Mouse (Mus musculus) heart, embryonic 15.5 days (tissue): ENCODE data around the gene Cntd1. TPM values are rescaled to one million over a fixed set of nuclear protein-coding genes. Genes with fewer than 3 reads are reported as not detected.
A peak's percentile ranks its signal among the peaks of the same experiment; 100 is the strongest.

ENCODE experiments used
- ATAC-seq: fragments of 200-750 bp; cut with Nextera tagmentation; replicated peaks from 2 replicates; pipeline ENCODE4 v1.8.0; 2017; ENCODE audit warnings: low read depth, moderate TSS enrichment; ENCODE audit not compliant: insufficient number of reproducible peaks, insufficient read depth, low FRiP score
- H3K27ac ChIP-seq: fragments of 300-500 bp; sonication (generic); 2 replicates; pipeline ENCODE4 v1.5.1; 2015; ENCODE audit warnings: mild to moderate bottlenecking, inconsistent platforms
- H3K27me3 ChIP-seq: fragments of 300-500 bp; sonication (generic); 2 replicates; pipeline ENCODE4 v1.6.1; 2015; ENCODE audit warnings: inconsistent platforms
- H3K36me3 ChIP-seq: fragments of 300-500 bp; sonication (generic); 2 replicates; pipeline ENCODE4 v1.6.1; 2015; ENCODE audit warnings: mild to moderate bottlenecking, inconsistent platforms
- H3K4me1 ChIP-seq: fragments of 300-500 bp; sonication (generic); replicated peaks from 2 replicates; pipeline ENCODE4 v1.6.1; 2015; ENCODE audit warnings: inconsistent platforms
- H3K4me2 ChIP-seq: fragments of 300-500 bp; sonication (generic); 2 replicates; pipeline ENCODE4 v1.6.1; 2015; ENCODE audit warnings: inconsistent platforms, mild to moderate bottlenecking, moderate library complexity
- H3K4me3 ChIP-seq: fragments of 300-500 bp; sonication (generic); 2 replicates; pipeline ENCODE4 v1.5.1; 2015; ENCODE audit warnings: mild to moderate bottlenecking, inconsistent platforms
- H3K9ac ChIP-seq: fragments of 300-500 bp; sonication (generic); 2 replicates; pipeline ENCODE4 v1.6.1; 2015; ENCODE audit warnings: mild to moderate bottlenecking, inconsistent platforms
- H3K9me3 ChIP-seq: fragments of 300-500 bp; sonication (generic); replicated peaks from 2 replicates; pipeline ENCODE4 v1.6.1; 2016; ENCODE audit warnings: inconsistent platforms
- WGBS: fragments of 180-500 bp; shearing (Covaris S2); methylation state at CpG from one replicate; pipeline ENCODE4 v1.1.7; 2015; ENCODE audit warnings: mixed read lengths; 5-methylcytosine and 5-hydroxymethylcytosine counted together
- polyA plus RNA-seq: library from polyadenylated mRNA; unstranded; fragments of >200 nt; fragmentation: Nextera tagmentation; extraction: Ambion mirVana; gene quantifications from 2 replicates; pipeline ENCODE4 v1.2.1, GENCODE M21; 2015

Gene Cntd1
- polyA plus RNA-seq, 1 experiment from 2014 or later = 0.68 TPM

DNA sequence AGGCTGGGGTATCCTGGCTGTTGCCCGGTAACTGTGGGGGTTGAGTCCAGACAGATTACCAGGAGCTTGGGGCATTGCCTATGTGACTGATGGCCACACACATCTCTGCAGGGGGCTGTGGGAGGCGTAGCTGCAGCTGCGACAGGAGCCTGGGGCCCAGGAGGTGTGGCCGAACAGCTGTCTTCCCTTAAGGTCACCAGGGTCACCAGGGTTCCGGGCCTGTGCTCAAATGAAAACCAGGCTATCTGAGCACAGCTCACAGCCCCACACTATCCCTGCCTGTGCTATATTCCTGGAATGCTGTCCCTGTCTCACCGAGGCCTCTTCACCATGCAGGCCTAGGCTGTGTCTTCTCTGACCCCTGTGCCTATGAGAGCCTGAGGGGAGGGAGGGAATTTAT lies 55.7 kb downstream of the Cntd1 start:
- Histone ChIP-seq H3K9ac (no peak overlapping the region), H3K4me2 (peak overlapping the region; percentile 39), H3K36me3 (no peaks in the 10 kb centered on the region), H3K27me3 (no peaks in the 10 kb centered on the region), H3K4me1 (peaks cover 17% of the 10 kb centered on the region), H3K27ac (no peak overlapping the region), H3K9me3 (no peaks in the 10 kb centered on the region), H3K4me3 (peak overlapping the region; percentile 13)
- no peak for ATAC-seq
- 24% methylated on average over 6 of the region's 6 CpGs for whole genome bisulfite sequencing

DNA sequence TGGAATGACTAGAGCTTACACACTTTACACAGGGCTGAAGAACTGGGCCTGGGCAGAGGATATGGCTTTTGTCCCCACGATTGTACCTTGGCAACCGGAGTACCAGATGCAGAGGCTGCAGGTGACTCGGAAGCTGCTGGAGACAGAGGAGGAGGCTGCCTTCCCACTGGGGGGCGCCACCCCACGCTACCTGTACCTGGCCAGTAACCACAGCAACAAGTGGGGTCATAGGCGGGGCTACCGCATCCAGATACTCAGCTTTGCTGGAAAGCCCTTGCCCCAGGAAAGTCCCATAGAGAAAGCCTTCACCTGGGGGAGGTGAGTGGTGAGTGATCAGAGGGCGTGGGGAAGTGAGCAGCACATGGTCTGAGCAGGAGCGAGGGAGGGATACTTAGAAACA lies 56.9 kb downstream of the Cntd1 start:
- no peak overlapping the region for H3K27ac ChIP-seq
- H3K4me1 ChIP-seq = peaks cover 17% of the 10 kb centered on the region
- whole genome bisulfite sequencing = 81% methylated on average over 9 of the region's 9 CpGs
- no peaks in the 10 kb centered on the region for H3K27me3 ChIP-seq
- H3K4me3 ChIP-seq = no peak overlapping the region
- no peaks in the 10 kb centered on the region for H3K9me3 ChIP-seq
- H3K4me2 ChIP-seq = no peak overlapping the region
- no peak overlapping the region for H3K9ac ChIP-seq
- H3K36me3 ChIP-seq = no peaks in the 10 kb centered on the region
- no peak for ATAC-seq

DNA sequence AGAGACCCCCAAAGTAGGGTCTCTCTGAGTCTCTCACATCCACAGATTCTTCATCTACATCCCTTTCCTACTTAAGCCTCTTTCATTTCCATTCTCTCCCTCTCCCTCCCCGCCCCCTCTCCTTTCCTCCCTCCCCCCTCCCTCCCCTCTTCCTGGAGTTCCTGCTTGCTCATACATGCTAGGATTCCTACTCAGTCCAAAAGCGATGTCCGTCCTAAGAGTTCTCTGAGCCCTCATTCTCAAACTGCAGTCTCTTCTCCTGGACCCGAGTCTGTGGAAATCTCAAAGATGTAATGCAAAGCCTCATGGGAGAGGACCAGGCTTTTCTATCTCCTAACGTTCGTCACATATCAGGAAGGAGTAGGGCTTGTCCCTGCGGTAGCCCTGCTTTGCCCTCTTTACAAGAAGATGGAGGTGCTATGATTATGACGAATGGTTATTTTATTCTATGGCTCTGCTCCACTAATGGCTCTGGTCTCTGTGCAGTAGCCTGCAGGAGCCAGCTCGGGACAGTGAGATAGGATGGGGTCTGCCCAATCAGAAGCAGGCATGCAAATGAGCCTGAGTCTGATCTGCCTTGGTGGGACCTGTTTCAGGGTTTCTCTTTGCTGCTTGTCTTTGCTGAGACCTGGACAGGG lies 59.4 kb downstream of the Cntd1 start:
- no peaks in the 10 kb centered on the region for H3K27me3 ChIP-seq
- no peak overlapping the region; the same call in 1 of the 2 replicates for H3K27ac ChIP-seq
- WGBS = 1% methylated on average over 8 of the region's 9 CpGs
- ATAC-seq = peak; percentile 73
- H3K36me3 ChIP-seq = no peaks in the 10 kb centered on the region
- no peak overlapping the region for H3K9ac ChIP-seq
- peaks cover 17% of the 10 kb centered on the region for H3K4me1 ChIP-seq
- H3K9me3 ChIP-seq = no peaks in the 10 kb centered on the region
- H3K4me3 ChIP-seq = peak overlapping the region; percentile 32
- H3K4me2 ChIP-seq = peak overlapping the region; percentile 62

Other genes with a start within 250 kb of the Cntd1 start
- 11.6 and 16.3 TPM in 2 replicates for gene Naglu, start 209.0 kb upstream of the Cntd1 start, polyA plus RNA-seq
- gene Hsd17b1, start 200.6 kb upstream of the Cntd1 start, polyA plus RNA-seq = not detected in 2 replicates
- gene Coasy, start 196.4 kb upstream of the Cntd1 start, polyA plus RNA-seq = 26.6 and 29.0 TPM in 2 replicates
- 34.5 and 38.8 TPM in 2 replicates for gene Mlx, start 191.7 kb upstream of the Cntd1 start, polyA plus RNA-seq
- gene Psmc3ip, start 183.6 kb upstream of the Cntd1 start, polyA plus RNA-seq = 16.6 and 20.0 TPM in 2 replicates
- gene Retreg3, start 159.1 kb upstream of the Cntd1 start, polyA plus RNA-seq = 15.3 and 18.2 TPM in 2 replicates
- 62.1 and 71.6 TPM in 2 replicates for gene Tubg1, start 159.1 kb upstream of the Cntd1 start, polyA plus RNA-seq
- gene Tubg2, start 123.1 kb upstream of the Cntd1 start, polyA plus RNA-seq = 2.7 and 3.4 TPM in 2 replicates
- 0.50 and 0.85 TPM in 2 replicates for gene Cntnap1, start 108.5 kb upstream of the Cntd1 start, polyA plus RNA-seq
- 10.5 and 13.6 TPM in 2 replicates for gene Plekhh3, start 107.7 kb upstream of the Cntd1 start, polyA plus RNA-seq
- 0.28 and 0.38 TPM in 2 replicates for gene Ccr10, start 103.6 kb upstream of the Cntd1 start, polyA plus RNA-seq
- gene Ezh1, start 52.5 kb upstream of the Cntd1 start, polyA plus RNA-seq = 13.3 and 15.0 TPM in 2 replicates
- gene Ramp2, start 33.0 kb upstream of the Cntd1 start, polyA plus RNA-seq = 196 and 210 TPM in 2 replicates
- 89.1 and 106 TPM in 2 replicates for gene Vps25, start 25.3 kb upstream of the Cntd1 start, polyA plus RNA-seq
- 4.1 and 7.2 TPM in 2 replicates for gene Wnk4, start 18.4 kb upstream of the Cntd1 start, polyA plus RNA-seq
- 151 and 169 TPM in 2 replicates for gene Coa3, start 102 bp downstream of the Cntd1 start, polyA plus RNA-seq
- gene Becn1, start 23.3 kb downstream of the Cntd1 start, polyA plus RNA-seq = 114 and 145 TPM in 2 replicates
- 89.2 and 109 TPM in 2 replicates for gene Psme3, start 37.2 kb downstream of the Cntd1 start, polyA plus RNA-seq
- gene Aoc2, start 46.1 kb downstream of the Cntd1 start, polyA plus RNA-seq = 0.43 and 0.95 TPM in 2 replicates
- gene Aoc3, start 51.6 kb downstream of the Cntd1 start, polyA plus RNA-seq = 1.9 and 2.7 TPM in 2 replicates
- not detected in 2 replicates for gene G6pc, start 88.5 kb downstream of the Cntd1 start, polyA plus RNA-seq
- 36.9 and 42.7 TPM in 2 replicates for gene Aarsd1, start 138.6 kb downstream of the Cntd1 start, polyA plus RNA-seq
- 12.1 and 15.9 TPM in 2 replicates for gene Gm27029, start 145.8 kb downstream of the Cntd1 start, polyA plus RNA-seq
- gene Rundc1, start 146.1 kb downstream of the Cntd1 start, polyA plus RNA-seq = 13.9 and 18.2 TPM in 2 replicates
- gene Ptges3l, start 146.3 kb downstream of the Cntd1 start, polyA plus RNA-seq = 66.5 and 81.5 TPM in 2 replicates
- gene Rpl27, start 163.3 kb downstream of the Cntd1 start, polyA plus RNA-seq = 174 and 211 TPM in 2 replicates
- 18.0 and 25.9 TPM in 2 replicates for gene Ifi35, start 169.4 kb downstream of the Cntd1 start, polyA plus RNA-seq
- gene Rnd2, start 186.0 kb downstream of the Cntd1 start, polyA plus RNA-seq = 9.1 and 10.1 TPM in 2 replicates
- 30.2 and 38.6 TPM in 2 replicates for gene Vat1, start 187.2 kb downstream of the Cntd1 start, polyA plus RNA-seq